Mouse (Mus musculus) kidney, adult 8-10 months (tissue): Measurements from ENCODE around the gene Alpl.

Experiments used
- DNase-seq, 2 experiments: peaks; one replicate each; pipeline ENCODE4 v3.0.0; 2022

Gene Alpl

DNA sequence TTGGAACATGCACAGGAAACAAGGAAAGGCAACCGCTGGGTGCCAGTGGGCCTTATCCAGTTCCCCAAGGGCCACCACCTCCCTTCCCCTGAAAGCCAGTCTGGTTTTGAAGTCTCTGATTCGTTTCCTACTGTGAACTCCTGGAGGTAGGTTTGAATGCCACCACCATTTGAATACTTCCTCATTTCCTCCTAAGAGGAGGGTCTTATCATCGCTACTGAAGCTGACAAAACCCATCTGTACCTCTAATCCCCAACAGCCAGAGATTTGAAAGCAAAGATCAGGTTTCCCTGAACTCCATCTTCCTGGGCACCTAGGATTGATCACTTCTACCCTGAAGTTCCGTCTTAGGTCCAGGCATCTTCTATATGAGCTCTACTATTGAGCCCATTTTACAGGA lies 854 bp upstream of the Alpl start:
- DNase-seq, result no peak

DNA sequence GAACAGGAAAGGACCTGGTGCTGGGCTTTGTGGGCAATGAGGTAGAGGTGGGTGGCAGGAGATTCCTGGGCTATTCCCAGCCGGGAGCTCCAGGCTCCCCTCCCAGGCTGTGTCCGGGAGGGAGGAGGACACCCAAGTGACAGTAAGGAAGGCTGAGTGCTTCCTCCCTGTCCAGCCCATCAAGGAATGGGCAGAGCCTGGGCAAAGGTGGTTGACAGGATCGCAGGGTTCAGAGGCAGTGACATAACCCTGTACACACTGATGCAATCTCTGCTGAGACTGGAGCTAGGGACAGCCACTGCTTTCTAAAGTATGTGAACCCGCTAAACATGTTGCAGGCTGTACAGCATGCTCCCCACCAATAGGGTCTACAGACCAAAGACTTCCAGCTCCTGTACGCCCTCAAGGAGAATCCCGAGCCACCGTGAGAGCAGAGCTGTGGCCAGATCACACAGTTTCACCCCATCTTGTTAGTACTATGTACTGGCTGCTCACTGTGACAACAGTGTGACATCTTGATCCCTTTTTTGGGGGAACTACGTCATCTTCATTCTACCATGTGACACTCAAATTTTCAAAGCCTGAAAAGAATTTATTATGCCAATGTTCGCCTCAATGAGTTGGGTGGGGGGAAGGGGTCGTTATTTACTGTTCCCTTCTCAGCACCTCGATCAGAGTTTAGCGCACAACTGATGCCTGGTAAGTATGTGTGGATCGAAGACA lies 1.8 kb downstream of the Alpl start:
- peak; percentile 54 for DNase-seq

DNA sequence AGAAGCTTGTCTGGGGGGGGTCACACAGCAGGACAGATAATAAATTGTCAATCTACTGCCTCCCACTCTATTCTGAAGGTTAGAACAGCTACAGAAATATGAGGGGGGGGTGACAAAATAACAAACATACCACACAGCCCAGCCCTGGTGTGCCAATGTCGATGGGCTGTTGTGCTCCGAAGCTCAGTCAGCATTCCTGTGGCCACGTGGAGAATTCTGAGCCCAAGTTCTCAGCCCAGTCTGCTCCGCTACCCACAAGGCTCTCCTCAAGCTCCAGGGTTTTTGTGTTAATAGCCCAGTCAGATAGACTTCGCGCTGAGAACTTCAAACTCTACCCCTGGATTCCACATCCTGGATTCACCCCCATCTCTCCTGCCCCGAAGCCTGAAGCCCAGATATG lies 2.6 kb downstream of the Alpl start:
- DNase-seq, result peak in 1 of 2 experiments; percentile 25

DNA sequence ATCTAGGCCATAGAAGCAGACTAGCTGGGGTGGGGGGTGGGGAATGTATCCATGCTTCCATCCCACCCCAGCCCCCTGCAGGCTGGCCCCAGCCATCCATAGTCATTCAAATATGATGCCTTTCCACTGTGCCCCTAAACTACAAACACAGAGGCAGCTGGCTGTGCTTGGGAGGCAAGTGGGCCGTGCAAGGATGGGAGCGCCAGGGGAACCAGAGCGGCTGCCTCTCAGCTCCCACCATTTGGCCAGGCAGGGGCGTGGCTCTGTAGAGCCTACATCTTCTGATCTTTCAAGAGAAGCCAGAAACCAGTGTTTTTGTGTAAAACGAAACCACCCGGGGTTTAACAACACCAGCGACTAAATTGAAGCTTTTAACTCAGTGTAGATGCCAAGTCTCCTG lies 4.7 kb downstream of the Alpl start:
- DNase-seq, result no peak

DNA sequence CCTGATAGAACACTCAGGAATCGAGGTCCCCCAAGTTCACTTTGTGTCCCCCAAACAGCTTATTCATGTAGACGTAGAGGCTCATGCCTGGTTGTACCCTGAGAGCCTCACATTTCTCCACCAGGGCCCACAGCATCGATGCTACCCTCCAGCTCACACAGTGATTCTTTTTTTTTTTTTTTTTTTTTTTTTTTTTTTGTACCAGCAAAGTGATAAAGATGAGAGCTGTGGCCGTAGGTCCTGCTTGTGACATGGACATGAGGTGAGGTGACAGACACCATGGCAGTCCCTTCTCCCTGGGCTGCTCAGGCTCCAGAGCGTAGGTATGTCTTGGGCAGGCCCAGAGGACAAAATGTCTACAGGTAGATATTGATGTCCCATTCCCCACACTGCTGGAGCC lies 5.2 kb downstream of the Alpl start:
- DNase-seq, result no peak

DNA sequence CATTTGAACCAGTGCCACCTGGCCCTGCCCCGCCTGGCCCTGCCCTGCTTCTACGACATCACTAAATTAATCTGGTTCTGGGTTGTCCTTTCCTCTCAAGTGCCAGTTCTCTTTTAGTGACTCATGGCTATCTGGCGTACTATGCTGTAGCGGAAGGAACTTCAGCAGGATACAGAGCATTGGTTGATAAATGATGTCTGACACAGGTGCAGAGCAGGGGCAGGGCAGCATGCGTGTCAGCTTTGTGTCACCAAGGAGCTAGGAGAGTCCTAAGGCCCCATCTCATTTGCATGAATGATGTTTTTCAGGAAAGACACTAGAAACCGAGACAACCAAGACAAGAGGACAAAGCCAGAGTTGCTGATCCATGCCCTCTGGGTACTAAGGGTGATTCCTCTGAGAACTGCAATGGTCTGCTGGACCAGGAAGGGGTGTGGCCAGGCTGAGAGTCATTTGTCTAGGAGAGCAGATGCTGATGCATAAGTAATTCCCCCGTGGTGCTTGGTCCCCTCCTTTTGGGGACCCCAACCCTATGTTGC lies 7.6 kb downstream of the Alpl start:
- DNase-seq, result peak in 1 of 2 experiments; percentile 62

DNA sequence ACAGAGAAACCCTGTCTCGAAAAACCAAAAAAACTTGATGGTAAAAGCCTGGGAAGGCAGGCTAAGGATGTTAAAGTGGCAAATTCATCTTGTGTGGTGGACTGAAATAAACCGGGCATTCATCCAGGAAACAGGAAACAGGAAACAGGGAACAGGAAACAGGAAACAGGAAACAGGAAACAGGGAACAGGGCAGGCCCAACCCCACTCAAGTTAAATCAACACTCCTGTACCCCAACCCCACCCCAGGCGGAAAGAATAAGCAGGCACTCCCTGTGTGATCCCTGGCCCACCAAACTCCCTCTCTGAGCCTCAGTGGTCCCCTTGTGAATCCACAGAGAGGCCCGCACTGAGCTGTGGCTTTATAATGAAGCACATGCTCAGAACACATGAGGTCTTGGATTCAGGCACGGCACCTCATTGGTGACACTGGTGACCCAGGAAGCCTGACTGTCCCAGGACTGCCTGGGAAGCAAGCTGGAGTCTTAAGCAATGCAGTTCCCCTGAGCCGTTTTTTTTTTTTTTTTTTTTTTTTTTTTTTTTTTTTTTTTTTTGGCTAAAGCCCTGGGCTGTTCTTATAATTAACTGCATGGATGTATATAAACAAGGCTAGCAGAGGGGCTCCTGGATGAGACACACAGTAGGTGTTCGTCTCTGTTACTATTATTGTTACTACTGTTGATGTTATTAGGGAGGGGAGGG lies 8.4 kb downstream of the Alpl start:
- no peak for DNase-seq

DNA sequence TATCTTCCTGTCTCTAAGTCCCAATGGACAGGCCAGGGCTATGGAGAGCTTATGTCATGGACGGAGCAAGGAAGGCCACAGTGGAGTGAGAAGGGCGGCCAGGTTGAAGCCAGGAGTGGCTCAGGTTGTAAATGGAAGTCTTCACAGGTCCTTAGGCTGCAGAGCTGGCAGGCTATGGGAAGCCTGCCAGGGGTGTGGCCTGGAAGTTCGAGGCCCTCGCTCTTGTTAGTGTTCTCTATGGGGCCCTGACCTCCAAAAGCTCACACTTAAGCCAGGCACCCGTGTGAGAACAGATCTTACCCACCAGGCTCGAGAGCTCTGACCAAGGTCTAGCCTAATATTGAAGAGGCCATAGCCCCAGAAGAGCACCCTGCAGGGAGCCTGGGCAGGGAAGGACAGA lies 9.7 kb downstream of the Alpl start:
- peak in 1 of 2 experiments; percentile 33 for DNase-seq

DNA sequence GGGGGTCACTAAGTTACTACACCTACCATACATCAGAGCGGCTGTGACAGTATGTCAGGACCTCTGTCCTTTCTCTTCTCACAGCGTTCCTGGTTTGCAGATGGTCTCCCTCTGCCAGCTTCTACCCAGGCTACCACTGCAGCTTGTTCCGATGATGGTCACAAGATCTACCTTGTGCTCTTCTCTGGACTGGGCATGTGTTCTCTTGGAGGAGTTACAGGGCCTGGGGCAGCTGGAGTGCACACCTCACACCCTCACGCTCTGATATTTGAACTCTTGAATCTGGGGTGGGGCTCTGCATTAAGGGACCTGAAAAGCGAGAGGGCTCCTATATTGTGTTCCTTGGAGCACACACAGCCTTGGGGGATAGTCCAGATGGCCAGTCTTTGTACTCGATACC lies 10.9 kb downstream of the Alpl start:
- DNase-seq, result peak in 1 of 2 experiments; percentile 29

DNA sequence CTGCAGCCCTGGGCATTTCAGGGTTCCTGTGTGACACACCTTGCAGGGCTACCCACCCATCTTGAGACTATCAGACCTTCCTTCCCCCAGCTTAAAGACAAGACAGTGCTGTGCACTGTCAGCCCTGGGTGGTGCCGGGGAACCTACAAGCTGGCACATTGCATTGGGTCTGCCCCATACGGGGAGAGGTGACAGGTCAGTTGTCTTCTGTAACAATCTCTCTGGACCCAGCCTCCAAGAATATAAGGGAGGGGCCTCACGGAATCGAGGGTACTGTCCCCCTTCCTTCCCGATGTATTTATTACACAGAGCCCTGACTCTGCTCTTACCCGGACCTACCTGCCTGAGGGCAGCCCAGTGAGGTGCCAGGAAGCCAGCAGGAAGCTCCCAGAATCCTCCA lies 11.4 kb downstream of the Alpl start:
- DNase-seq, result no peak

DNA sequence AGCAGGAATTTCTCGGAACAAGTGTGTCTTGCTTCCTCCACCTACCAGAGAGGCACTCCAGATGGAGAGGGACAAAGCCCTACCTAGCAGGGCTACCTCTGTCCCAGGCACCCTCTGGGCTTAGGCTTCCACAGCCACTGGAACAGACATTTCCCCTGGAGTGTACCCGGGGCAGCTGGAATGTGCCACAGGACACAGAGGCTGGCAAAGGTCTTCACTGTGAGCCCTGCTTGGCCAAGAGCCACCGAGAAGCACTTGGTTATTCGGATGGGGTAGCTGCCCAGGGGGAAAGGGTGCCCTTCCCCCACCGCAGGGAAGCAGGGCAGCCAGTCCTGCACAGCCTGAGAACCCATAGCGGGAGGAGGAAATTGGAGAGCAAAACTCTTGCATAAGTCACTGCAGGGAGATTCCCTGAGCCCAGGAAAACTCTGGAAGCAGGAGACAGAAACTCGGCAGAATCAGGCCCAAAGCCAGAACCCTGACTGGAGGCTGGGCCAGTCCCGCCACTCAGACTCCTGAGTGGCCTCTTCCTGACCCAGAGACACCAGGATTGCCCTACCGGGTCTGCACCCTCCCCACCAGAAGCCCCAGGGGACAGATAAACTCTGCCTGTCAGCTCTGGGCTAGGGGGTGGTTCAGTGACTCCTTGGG lies 12.5 kb downstream of the Alpl start:
- DNase-seq, result peak; percentile 90 to 92

DNA sequence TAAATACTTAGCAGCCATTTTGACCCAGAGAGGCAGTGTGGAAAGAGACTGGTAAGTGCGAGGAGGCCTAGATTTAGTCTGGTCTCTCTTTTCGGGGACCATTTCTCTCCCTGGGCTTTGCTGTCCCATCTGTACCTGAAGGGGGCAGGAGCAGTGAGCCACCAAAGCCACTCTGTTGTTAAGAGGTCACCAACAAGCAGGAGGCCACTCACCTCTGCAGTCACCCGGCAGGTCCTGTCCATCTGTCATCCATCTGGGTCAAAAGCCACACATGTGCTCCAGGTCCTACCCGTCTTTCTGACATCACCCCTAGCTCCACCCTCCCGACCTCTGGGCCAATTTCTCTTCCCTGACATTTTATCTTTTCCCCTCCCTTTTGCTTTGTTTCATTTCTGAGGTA lies 14.2 kb downstream of the Alpl start:
- DNase-seq, result no peak

DNA sequence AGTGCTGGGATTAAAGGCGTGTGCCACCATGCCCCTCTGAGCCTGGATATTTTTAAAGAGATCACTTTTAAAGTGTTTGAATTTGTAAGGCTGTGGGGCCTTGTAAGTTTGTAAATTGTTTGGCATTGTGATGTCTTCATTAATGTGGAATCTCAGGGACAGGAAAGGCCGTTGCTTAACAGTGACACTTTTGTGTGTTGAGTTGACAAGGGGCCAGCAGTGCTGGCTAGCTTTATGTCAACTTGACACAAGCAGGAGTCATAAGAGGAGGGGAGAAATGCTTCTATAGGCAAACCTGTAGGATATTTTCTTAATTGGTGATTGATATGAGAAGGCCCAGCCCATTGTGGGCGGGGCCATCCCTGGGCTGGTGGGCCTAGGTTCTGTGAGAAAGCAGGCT lies 15.2 kb downstream of the Alpl start:
- no peak for DNase-seq

DNA sequence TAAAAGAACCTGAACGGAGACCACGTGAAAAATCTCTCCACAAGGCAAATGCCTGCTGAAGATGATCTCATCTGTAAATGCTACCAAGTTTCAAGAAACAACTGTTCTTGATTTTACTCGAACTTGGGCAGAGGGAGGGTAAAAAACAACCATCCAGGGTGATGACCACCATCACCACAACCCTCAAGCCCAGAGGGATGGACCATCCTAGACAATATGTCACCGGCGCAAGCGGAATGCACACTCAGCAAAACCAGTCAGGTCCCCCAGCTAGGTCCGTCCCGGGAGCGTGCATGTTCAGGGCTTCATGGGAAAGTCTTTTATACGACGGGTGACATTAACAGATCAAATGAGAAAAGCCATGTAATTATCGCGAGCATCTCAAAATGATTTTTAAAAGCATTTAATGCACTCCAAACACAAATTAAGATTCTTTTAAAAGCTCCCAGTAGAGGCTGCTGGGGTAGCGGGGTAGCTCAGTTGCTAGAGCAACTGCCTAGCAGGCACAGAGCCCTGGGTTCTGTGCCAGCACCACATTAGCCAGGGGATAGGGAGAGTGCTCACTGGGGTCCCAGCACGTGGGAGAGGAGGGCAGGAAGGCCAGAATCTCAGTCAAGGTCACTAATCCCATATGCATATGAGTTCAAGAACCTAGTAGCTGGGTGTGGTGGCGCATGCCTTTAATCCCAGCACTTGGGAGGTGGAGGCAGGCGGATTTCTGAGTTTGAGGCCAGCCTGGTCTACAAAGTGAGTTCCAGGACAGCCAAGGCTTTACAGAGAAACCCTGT lies 17.6 kb downstream of the Alpl start:
- no peak for DNase-seq

DNA sequence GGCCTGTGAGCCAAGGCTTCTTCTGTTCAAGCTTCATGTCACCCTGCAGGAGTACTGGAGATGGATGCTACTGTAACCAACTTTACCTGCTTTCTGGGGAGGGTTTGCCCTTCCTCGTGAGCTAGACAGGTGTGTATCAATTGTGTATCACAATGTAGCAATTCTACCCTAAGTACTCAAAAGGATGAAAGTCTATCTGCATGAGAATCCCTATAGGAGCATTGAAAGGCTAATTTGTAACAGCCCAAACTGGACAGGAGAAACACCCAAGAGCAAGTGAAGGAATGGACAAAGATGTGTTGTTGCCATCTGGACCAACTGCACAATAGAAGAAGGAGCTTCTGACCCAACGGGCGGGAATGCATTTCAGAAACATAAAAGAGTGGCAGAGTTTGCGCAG lies 18.3 kb downstream of the Alpl start:
- no peak for DNase-seq

DNA sequence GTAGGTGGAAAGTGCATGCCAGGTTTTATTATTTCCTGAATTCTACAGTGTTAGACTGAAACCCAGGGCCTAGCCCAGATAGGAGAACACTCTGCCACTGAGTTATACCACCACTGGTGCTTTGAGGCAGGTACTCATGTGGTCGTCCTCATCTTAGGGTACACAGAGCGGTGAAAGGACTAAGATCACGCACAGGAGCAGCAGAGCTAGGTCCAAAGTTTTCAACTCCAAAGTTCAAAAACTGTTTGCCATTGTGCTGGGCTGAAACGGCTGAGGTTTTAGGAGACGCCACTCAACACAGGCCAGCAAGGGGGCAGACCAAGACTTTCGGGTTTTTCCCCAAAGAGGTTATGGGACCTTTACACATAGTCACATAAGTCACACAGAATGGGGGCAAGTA lies 21.7 kb downstream of the Alpl start:
- DNase-seq, result peak; percentile 57 to 64

DNA sequence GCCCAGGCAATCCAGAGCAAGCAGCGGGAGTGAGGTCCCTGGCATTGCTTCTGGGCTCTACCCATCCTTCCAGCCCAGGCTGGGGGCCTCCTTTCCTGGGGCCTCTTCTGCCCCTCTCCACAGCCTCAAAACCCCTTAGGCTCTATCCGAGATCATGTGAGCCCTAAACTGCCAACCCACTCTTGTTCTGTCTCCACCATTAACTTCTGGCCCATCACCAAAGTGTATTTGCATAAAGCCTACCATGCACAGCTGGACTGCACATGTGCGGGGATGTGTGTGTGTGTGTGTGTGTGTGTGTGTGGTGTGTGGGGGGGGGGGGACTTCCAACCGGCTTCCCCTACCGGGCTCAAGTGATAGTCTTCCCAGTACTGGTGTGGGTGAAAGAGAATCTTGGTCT lies 22.2 kb downstream of the Alpl start:
- no peak for DNase-seq

DNA sequence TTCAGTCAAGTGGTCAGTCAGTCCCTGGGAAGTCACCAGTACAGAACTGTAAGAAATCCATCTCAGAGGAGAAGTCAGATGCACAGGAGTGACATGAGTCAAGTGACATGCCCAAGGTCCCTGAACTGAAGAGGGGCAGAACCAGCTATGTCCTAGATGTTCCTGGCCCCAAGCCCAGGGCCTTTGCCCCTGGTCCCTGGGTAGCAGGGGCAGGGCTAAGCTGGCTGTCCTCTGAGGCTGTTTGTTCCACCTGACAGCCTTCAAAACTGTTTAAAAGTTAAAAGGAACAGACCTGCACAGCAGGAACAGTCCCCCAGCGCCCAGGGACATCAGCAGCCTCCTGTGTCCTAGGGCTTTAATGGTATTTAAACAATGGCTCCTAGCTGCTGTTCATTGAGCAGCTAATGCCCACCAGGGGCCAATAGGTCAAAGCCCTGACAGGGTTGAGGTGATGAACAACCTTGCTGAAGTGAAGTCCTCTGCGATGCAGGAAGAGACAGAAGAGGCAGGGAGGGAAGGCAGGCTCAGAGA lies 22.8 kb downstream of the Alpl start:
- peak; percentile 89 for DNase-seq

DNA sequence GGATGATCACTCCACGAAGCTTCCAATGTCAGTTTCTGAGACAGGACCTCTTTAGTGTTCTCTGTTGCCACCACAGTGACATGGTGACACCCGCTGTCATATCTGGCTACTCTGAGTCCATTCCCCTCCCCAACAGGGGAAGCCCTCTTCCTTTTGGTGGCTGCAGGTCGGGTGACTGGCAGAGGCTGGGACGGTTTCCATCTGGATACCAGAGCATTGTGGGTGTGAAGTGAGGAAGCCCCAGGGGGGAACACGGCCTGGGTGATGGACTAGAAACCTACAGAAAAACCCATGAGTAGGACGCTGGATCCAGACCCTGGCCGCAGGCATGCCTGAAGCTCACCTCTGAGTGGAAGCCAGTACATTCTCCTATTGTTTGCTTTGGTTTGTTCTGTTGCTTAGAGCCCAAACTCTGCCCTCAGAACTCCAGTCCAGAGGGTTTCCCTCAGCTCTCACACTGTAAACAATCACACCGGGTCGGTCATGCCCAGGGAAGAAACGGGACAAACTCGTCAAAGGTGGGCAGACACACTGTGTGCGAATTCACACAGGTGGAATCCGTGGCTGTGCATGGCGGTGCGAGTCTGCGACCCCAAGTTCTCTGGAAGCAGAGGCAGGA lies 23.6 kb downstream of the Alpl start:
- DNase-seq, result no peak

DNA sequence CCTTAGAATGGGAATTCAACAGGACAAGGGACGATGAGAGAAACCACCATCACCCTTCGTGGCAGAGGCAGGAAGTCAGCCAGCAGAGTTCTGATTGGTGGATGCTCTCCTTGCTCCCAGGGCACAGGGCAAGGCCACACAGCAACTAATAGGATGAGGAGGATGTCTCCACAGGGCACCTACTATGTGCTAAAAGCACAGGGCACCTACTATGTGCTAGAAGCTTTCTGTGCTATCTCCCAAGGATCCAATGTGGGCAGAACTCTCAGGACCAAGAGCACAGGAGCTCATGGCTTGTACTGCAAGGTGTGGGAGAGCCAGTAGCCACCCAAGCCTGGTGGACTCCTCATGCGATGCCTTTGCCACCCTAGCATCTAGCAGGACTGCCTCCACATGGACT lies 24.4 kb downstream of the Alpl start:
- no peak for DNase-seq

DNA sequence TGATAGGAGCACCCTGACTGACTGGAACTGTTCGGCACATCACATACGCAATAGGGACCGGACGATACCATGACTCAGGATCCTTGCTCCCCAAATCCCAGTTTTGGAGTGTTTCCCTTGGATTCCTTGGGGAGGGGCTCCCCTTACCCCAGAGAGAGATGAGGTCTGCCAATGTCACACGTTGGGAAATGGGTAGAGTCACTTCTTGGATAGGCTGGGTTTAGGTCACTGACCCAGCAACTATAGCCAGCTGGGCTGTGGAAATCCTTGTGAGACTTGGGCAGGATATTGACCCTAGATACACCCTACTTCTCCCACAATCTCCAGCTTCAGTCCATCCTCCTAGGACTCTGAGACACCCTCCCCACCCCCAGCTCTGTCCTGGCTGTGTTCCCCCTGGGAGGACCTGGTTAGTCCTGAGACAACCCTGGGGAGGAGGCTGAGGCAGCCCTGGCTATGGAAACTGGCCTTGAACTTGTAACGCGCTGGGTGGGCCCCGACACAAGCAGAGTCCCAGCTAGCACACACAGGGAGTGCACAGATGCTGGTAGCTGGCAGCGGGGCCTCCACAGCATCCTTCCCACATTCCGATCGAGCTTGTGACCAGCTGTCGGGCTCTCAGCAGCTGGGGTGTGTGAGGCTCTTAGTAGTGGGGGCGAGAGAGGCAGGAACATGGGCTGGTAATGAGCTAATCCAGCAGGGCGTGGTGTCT lies 25.1 kb downstream of the Alpl start:
- no peak for DNase-seq

DNA sequence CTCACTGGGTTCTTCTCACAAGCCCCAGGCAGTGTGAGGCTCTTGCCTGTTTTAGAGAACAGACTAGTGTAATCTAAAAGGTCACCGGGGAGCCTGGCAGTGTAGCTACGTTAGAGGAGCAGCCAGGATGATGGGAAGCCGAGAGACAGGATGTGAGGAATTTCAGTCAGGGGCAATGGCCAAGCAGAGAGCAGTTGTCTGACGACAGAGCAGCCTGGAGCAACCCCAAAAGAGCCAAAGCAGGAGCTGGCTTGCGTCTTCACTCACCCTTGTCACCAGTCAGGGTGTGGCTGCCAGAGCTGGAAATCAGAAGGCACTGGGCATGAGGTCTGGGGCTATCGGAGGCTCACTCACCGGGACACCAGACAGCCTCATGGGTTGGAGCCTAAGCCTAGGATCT lies 26.5 kb downstream of the Alpl start:
- no peak for DNase-seq
